Comparison of ENCODE assay signal across 8 mouse cellular contexts in the genomic region with DNA sequence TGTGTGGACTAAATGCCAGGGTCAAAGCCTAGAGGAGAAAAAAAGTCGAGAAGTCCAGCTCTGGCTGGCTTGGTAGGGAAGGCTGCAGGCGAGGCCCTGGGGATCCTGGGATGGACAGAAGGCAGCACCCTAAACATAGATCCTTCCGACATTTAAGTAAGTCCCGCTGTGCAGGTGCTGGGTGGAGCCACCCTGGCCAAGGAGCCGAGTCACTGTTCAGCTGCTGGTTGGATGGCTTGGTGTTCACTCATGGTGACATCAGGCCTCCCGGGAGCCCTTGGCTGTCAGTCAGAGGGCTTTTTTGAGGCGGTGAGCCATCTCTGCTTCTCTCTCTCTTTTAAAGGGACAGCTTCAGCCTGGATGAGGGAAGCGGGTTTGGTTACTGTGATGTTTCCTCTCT. TPM values are rescaled to one million over a fixed set of nuclear protein-coding genes. Genes with fewer than 3 reads are reported as not detected.
A peak's percentile ranks its signal among the peaks of the same experiment; 100 is the strongest.
DNase-seq lines count a peak whose midpoint lies in the region; ATAC-seq lines count a peak whose summit lies in the region.

No protein-coding gene starts in this region.

- peak; percentile 8 for DNase-seq in embryo, embryonic 11 days
- no peak for DNase-seq in embryo, embryonic 10.5 days (ENCODE audit: low spot score)
- peak; percentile 87 for DNase-seq in adrenal gland, postnatal 10 days
- peak; percentile 79 for DNase-seq in gastrocnemius, adult 18-20 months (ENCODE audit: low spot score)
- peak; percentile 70 for DNase-seq in heart, postnatal 4 days
- DNase-seq in layer of hippocampus, adult 9-10 months (ENCODE audit: low spot score) = no peak
- DNase-seq in lung, postnatal 36 days = no peak

- no peak for ATAC-seq in megakaryocyte progenitor cell, adult 5-6 weeks (replicated peaks; ENCODE audit: poor library complexity)

RNA-seq across cellular contexts. Expression of a gene that starts 21.0 kb away (rescaled TPM):
- 10 to 100 TPM; 57.7 to 63.4 TPM for total RNA-seq in adrenal gland, postnatal 10 days (2021)
- 1 to 10 TPM; 1.4 to 3.2 TPM for total RNA-seq in gastrocnemius, adult 18-20 months (2021)
- under 1 TPM; 0.45 to 0.63 TPM for total RNA-seq in heart, postnatal 4 days (2021)
- 0.02 TPM in 1 of 2 replicates, not detected in the other for total RNA-seq in megakaryocyte progenitor cell, adult 5-6 weeks (2015)
- not detected in 2 replicates for total RNA-seq in megakaryocyte progenitor cell, adult 5-6 weeks (2017)

RNA-seq across cellular contexts. Expression of a gene that starts 55.2 kb away (rescaled TPM):
- 100 to 1,000 TPM; 248 to 255 TPM for total RNA-seq in adrenal gland, postnatal 10 days (2021)
- 10 to 100 TPM; 39.3 to 42.4 TPM for total RNA-seq in gastrocnemius, adult 18-20 months (2021)
- 100 to 1,000 TPM; 153 to 157 TPM for total RNA-seq in heart, postnatal 4 days (2021)
- 140 and 141 TPM in 2 replicates for total RNA-seq in megakaryocyte progenitor cell, adult 5-6 weeks (2015)
- 54.8 and 57.9 TPM in 2 replicates for total RNA-seq in megakaryocyte progenitor cell, adult 5-6 weeks (2017)

Comparison
In these comparisons a context has a peak if more than half of its experiments do, and no peak if none do; other contexts are left out.
1. DNase-seq: peak in embryo, embryonic 11 days (single experiment), adrenal gland, postnatal 10 days (single experiment), gastrocnemius, adult 18-20 months (single experiment) and heart, postnatal 4 days (single experiment); none in embryo, embryonic 10.5 days (single experiment), layer of hippocampus, adult 9-10 months (single experiment) and lung, postnatal 36 days (single experiment).
2. RNA of a gene that starts 21.0 kb away (total RNA-seq): 57.7 to 63.4 TPM in adrenal gland, postnatal 10 days; 1.4 to 3.2 TPM in gastrocnemius, adult 18-20 months, 0.45 to 0.63 TPM in heart, postnatal 4 days and 0.02 TPM in megakaryocyte progenitor cell, adult 5-6 weeks; every median in the first group is over 10 times any median in the second.